40 mouse cellular contexts compared by ENCODE assay signal in the genomic region with DNA sequence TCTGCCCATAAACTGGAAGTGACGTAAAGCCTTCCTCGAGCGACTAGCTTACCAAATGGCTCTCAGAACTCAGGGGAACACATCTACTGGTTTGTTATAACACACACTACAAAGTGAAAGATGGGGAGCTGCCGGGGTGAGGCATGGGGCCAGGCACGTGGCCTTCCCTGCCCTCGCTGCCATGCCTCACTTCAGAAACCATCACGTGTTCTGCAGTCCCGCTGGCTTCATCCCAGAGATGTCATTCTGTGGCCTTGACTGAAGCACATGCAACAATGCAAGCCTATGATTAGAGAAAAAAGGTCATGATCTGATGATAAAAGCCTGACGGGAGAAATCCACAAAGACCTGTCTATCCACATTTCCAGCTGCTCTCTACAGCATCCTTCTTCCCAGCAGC. TPM values are rescaled to one million over a fixed set of nuclear protein-coding genes. Genes with fewer than 3 reads are reported as not detected.
DNase-seq lines count a peak whose midpoint lies in the region; ATAC-seq lines count a peak whose summit lies in the region.
"Had no signal": no experiment of that assay in that cellular context is flagged by ENCODE, and none has a peak within 500 bp of the region (broad histone marks: within the 10 kb centered on the region; RNA-seq: fewer than 3 reads in every experiment).

No protein-coding gene starts in this region.

- DNase-seq in ovary, postnatal 36 days (ENCODE audit: low spot score): peak; percentile 15
- DNase-seq in ovary, postnatal 14 days (ENCODE audit: low spot score): no peak
- peak; percentile 48 to 70 for DNase-seq in adrenal gland, adult 18-20 months (ENCODE audit: low spot score in 2 of 2)
- peak; percentile 77 for DNase-seq in adrenal gland, postnatal 25 days
- no peak for DNase-seq in kidney, postnatal 36 days
- DNase-seq in layer of hippocampus, adult 9-10 months (ENCODE audit: low spot score): no peak
- DNase-seq: B cell, adult 2 months; cerebellum, adult 8-10 months; cerebellum, postnatal 25 days; embryo, embryonic 11 days; gastrocnemius, postnatal 25 days; heart, adult 11 months; kidney, adult 8-10 months; layer of hippocampus, adult 9-11 months; retina, postnatal 1 day; right cerebral cortex, postnatal 25 days had no signal

- H3K36me3 ChIP-seq in intestine, embryonic 15.5 days: no peaks in the 10 kb centered on the region
- H3K36me3 ChIP-seq: embryonic facial prominence, embryonic 12.5 days; heart, embryonic 10.5 days; heart, embryonic 15.5 days; lung, embryonic 15.5 days; stomach, embryonic 15.5 days had no signal

- no peak overlapping the region for H3K9ac ChIP-seq in intestine, embryonic 15.5 days
- H3K9ac ChIP-seq: embryonic facial prominence, embryonic 12.5 days; heart, embryonic 15.5 days; lung, embryonic 15.5 days; stomach, embryonic 15.5 days had no signal

- no peaks in the 10 kb centered on the region for H3K9me3 ChIP-seq in intestine, embryonic 15.5 days
- H3K9me3 ChIP-seq: embryonic facial prominence, embryonic 12.5 days; heart, embryonic 10.5 days; heart, embryonic 15.5 days; lung, embryonic 15.5 days; stomach, embryonic 15.5 days had no signal

- H3K4me1 ChIP-seq in intestine, embryonic 15.5 days (replicated peaks): no peaks in the 10 kb centered on the region
- H3K4me1 ChIP-seq: embryonic facial prominence, embryonic 12.5 days; heart, embryonic 10.5 days; heart, embryonic 15.5 days; lung, embryonic 15.5 days; stomach, embryonic 15.5 days had no signal

- 77% methylated on average over 9 of the region's 9 CpGs for WGBS in intestine, embryonic 15.5 days

- H3K4me3 ChIP-seq in intestine, embryonic 15.5 days (replicated peaks): no peak overlapping the region
- H3K4me3 ChIP-seq: embryonic facial prominence, embryonic 12.5 days; heart, embryonic 10.5 days; heart, embryonic 15.5 days; lung, embryonic 15.5 days; stomach, embryonic 15.5 days had no signal

- ATAC-seq in intestine, embryonic 15.5 days: no peak
- ATAC-seq: forebrain, embryonic 14.5 days; hindbrain, embryonic 16.5 days; intestine, embryonic 16.5 days; midbrain, embryonic 16.5 days; Patski had no signal

- H3K27ac ChIP-seq in intestine, embryonic 15.5 days: no peak overlapping the region
- H3K27ac ChIP-seq: embryonic facial prominence, embryonic 12.5 days; heart, embryonic 10.5 days; heart, embryonic 15.5 days; kidney, postnatal 0 days; lung, embryonic 15.5 days; stomach, embryonic 15.5 days had no signal

- H3K4me2 ChIP-seq in intestine, embryonic 15.5 days (replicated peaks): no peak overlapping the region
- H3K4me2 ChIP-seq: embryonic facial prominence, embryonic 12.5 days; heart, embryonic 15.5 days; liver, embryonic 11.5 days; lung, embryonic 15.5 days; midbrain, embryonic 11.5 days; stomach, embryonic 15.5 days had no signal

- H3K27me3 ChIP-seq in intestine, embryonic 15.5 days (replicated peaks): no peaks in the 10 kb centered on the region
- H3K27me3 ChIP-seq: embryonic facial prominence, embryonic 12.5 days; heart, embryonic 15.5 days; lung, embryonic 15.5 days; Patski; stomach, embryonic 15.5 days had no signal

RNA-seq across cellular contexts. Expression of gene Mettl17, which starts 12.9 kb away (rescaled TPM):
- 10 to 100 TPM; 30.5 to 36.3 TPM for total RNA-seq in adrenal gland, adult 18-20 months (2021)
- 32.1 and 42.2 TPM in 2 replicates for total RNA-seq in adrenal gland, postnatal 25 days (2021)
- 45.4 and 45.5 TPM in 2 replicates for polyA plus RNA-seq in intestine, embryonic 15.5 days (2015; fragmentation: Nextera tagmentation; extraction: Ambion mirVana)

RNA-seq across cellular contexts. Expression of gene Ear6, which starts 18.2 kb away (rescaled TPM):
- total RNA-seq in adrenal gland, adult 18-20 months (2021): not detected
- not detected in 2 replicates for total RNA-seq in adrenal gland, postnatal 25 days (2021)
- polyA plus RNA-seq in intestine, embryonic 15.5 days (2015; fragmentation: Nextera tagmentation; extraction: Ambion mirVana): 0.35 TPM in 1 of 2 replicates, not detected in the other
- total RNA-seq: ES-E14; gastrocnemius, postnatal 25 days; heart, postnatal 25 days; left cerebral cortex, postnatal 14 days; neutrophil, adult 5-6 weeks had no signal
- polyA plus RNA-seq: embryonic facial prominence, embryonic 12.5 days; forebrain, embryonic 14.5 days; heart, embryonic 10.5 days; heart, embryonic 15.5 days; hindbrain, embryonic 11.5 days; hindbrain, embryonic 16.5 days; kidney, postnatal 0 days; large intestine, adult 2 months; limb, embryonic 11.5 days; lung, embryonic 15.5 days; midbrain, embryonic 11.5 days; midbrain, embryonic 16.5 days; neural tube, embryonic 11.5 days; Patski had no signal

RNA-seq across cellular contexts. Expression of gene Slc39a2, which starts 20.9 kb away (rescaled TPM):
- total RNA-seq in adrenal gland, adult 18-20 months (2021): 1 to 10 TPM in 1 of 2 experiments, under 1 TPM in 1; 0.56 to 1.3 TPM
- 0.61 and 1.2 TPM in 2 replicates for total RNA-seq in adrenal gland, postnatal 25 days (2021)
- 0.96 and 1.0 TPM in 2 replicates for polyA plus RNA-seq in intestine, embryonic 15.5 days (2015; fragmentation: Nextera tagmentation; extraction: Ambion mirVana)

RNA-seq across cellular contexts. Expression of gene Ndrg2, which starts 42.2 kb away (rescaled TPM):
- 100 to 1,000 TPM; 256 to 257 TPM for total RNA-seq in adrenal gland, adult 18-20 months (2021)
- 226 and 243 TPM in 2 replicates for total RNA-seq in adrenal gland, postnatal 25 days (2021)
- 52.2 and 60.1 TPM in 2 replicates for polyA plus RNA-seq in intestine, embryonic 15.5 days (2015; fragmentation: Nextera tagmentation; extraction: Ambion mirVana)

RNA-seq across cellular contexts. Expression of gene Tppp2, which starts 46.5 kb away (rescaled TPM):
- not detected for total RNA-seq in adrenal gland, adult 18-20 months (2021)
- not detected in 2 replicates for total RNA-seq in adrenal gland, postnatal 25 days (2021)
- polyA plus RNA-seq in intestine, embryonic 15.5 days (2015; fragmentation: Nextera tagmentation; extraction: Ambion mirVana): not detected in 2 replicates
- total RNA-seq: ES-E14; heart, postnatal 25 days; left cerebral cortex, postnatal 14 days; megakaryocyte progenitor cell, adult 5-6 weeks; neutrophil, adult 5-6 weeks had no signal
- polyA plus RNA-seq: embryonic facial prominence, embryonic 12.5 days; forebrain, embryonic 14.5 days; heart, embryonic 10.5 days; heart, embryonic 15.5 days; hindbrain, embryonic 11.5 days; hindbrain, embryonic 16.5 days; intestine, embryonic 16.5 days; kidney, postnatal 0 days; large intestine, adult 2 months; limb, embryonic 11.5 days; liver, embryonic 11.5 days; liver, embryonic 16.5 days; lung, embryonic 15.5 days; midbrain, embryonic 11.5 days; midbrain, embryonic 16.5 days; neural tube, embryonic 11.5 days; Patski; stomach, embryonic 15.5 days had no signal

Comparison
In these comparisons a context has a peak if more than half of its experiments do, and no peak if none do; other contexts are left out.
1. DNase-seq: peak in ovary, postnatal 36 days (single experiment), adrenal gland, adult 18-20 months (2 of 2) and adrenal gland, postnatal 25 days (single experiment); none in ovary, postnatal 14 days (single experiment), kidney, postnatal 36 days (0 of 2) and layer of hippocampus, adult 9-10 months (single experiment).